Mouse (Mus musculus) liver, embryonic 11.5 days (tissue): ENCODE measurements around the gene Guca2a. TPM values are rescaled to one million over a fixed set of nuclear protein-coding genes. Genes with fewer than 3 reads are reported as not detected.
A peak's percentile ranks its signal among the peaks of the same experiment; 100 is the strongest.
"Not testable (repeated sequence)": the region's sequence is repeated elsewhere in the genome, so short reads cannot be mapped to it uniquely, and the experiment has no call there.

Experiments
- ATAC-seq: fragments of 200-750 bp; cut with Nextera tagmentation; replicated peaks from 2 replicates; pipeline ENCODE4 v1.8.0; 2017; ENCODE audit warnings: moderate number of reproducible peaks, mild to moderate bottlenecking, moderate TSS enrichment, moderate library complexity; ENCODE audit not compliant: low FRiP score
- DNase-seq: peaks from one replicate; pipeline ENCODE4 v3.0.0-alpha.2; 2017; ENCODE audit warnings: low spot score
- H3K27ac ChIP-seq: fragments of 300-500 bp; sonication (generic); 2 replicates; pipeline ENCODE4 v1.5.1; 2014; ENCODE audit warnings: mild to moderate bottlenecking, low read depth, low read length, control low read depth
- H3K27me3 ChIP-seq: fragments of 300-500 bp; sonication (generic); replicated peaks from 2 replicates; pipeline ENCODE4 v1.6.1; 2014; ENCODE audit warnings: low read length, mixed read lengths; ENCODE audit not compliant: control insufficient read depth, insufficient read depth
- H3K36me3 ChIP-seq: fragments of 300-500 bp; sonication (generic); 2 replicates; pipeline ENCODE4 v1.6.1; 2014; ENCODE audit warnings: mild to moderate bottlenecking, low read length, moderate library complexity, mixed read lengths; ENCODE audit not compliant: control insufficient read depth, insufficient read depth
- H3K4me1 ChIP-seq: fragments of 300-500 bp; sonication (generic); replicated peaks from 2 replicates; pipeline ENCODE4 v1.6.1; 2014; ENCODE audit warnings: low read length, mixed read lengths; ENCODE audit not compliant: control insufficient read depth, insufficient read depth
- H3K4me2 ChIP-seq: fragments of 300-500 bp; sonication (generic); 2 replicates; pipeline ENCODE4 v1.6.1; 2014; ENCODE audit warnings: mild to moderate bottlenecking, control low read depth, moderate library complexity
- H3K4me3 ChIP-seq: fragments of 300-500 bp; sonication (generic); 2 replicates; pipeline ENCODE4 v1.5.1; 2014; ENCODE audit warnings: low read depth, low read length, control low read depth
- H3K9ac ChIP-seq: fragments of 300-500 bp; sonication (generic); 2 replicates; pipeline ENCODE4 v1.6.1; 2014; ENCODE audit warnings: low read depth, low read length, control low read depth
- H3K9me3 ChIP-seq: fragments of 300-500 bp; sonication (generic); 2 replicates; pipeline ENCODE4 v1.6.1; 2016; ENCODE audit warnings: low read length, inconsistent platforms, mixed read lengths; ENCODE audit not compliant: control insufficient read depth
- WGBS: fragments of 180-500 bp; shearing (Covaris S2); extraction: QIAGEN DNeasy Blood & Tissue Kit; methylation state at CpG from one replicate; pipeline ENCODE4 v1.1.7; 2014; 5-methylcytosine and 5-hydroxymethylcytosine counted together
- polyA plus RNA-seq: library from polyadenylated mRNA; unstranded; fragments of >200 nt; fragmentation: Nextera tagmentation; extraction: Ambion mirVana; gene quantifications from 2 replicates; pipeline ENCODE4 v1.2.1, GENCODE M21; 2014

Guca2a gene
- polyA plus RNA-seq, 1 experiment from 2014 or later = 0.62 TPM

DNA sequence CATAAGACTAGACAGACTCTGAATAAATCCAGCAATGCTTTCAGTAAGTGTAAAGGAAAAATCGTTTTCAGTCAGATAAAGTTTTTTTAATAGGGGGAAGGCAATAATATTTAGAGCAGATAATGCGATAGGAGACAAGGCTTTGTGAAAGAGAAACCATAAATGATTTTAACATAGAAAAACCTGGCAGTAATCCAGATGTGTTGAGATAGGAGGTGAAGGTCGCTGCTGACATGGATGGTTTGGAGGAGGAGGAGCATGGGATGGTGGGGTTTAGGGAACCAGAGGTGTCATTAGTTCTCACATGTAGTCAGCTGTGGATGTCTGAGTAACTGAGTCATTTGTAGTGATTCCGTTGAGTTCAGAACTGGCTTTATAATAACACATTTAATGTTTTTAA, 22.8 kb upstream of the Guca2a start:
- no peak for DNase-seq
- peaks cover under 1% of the 10 kb centered on the region; the same call in 1 of the 2 replicates for H3K36me3 ChIP-seq
- no peak overlapping the region for H3K4me3 ChIP-seq
- H3K4me1 ChIP-seq = no peaks in the 10 kb centered on the region
- H3K9me3 ChIP-seq = no peaks in the 10 kb centered on the region
- H3K4me2 ChIP-seq = no peak overlapping the region
- no peak overlapping the region for H3K27ac ChIP-seq
- H3K27me3 ChIP-seq = no peaks in the 10 kb centered on the region
- WGBS = 79% methylated on average over 4 of the region's 4 CpGs
- no peak for ATAC-seq
- no peak overlapping the region for H3K9ac ChIP-seq

DNA sequence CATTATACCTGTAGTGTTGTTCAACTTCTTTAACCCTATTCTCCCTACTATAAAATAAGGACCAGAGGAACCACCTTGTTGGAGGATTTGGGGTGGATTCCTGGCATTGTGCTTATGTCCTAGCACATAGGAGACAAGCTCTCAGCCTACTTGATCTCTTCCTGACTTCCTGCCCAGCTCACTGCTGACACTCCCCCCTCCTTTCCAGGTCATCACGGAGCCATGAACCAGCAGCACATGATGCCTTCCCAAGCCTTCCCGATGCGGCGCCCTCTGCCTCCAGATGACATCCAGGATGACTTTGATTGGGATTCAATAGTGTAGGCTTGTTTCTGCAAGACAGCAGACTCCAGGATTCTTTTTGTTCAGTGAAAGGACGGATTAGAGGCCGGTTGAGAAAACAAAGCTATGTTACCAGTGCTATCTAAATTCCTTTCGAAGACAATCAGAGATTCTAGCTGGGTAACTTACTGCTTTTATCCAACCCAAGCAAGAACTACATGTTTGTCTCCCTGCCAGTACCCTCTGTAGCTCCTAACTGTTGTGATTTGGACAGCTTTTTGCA, 11.3 kb upstream of the Guca2a start:
- H3K27ac ChIP-seq = no peak overlapping the region
- ATAC-seq = no peak
- no peaks in the 10 kb centered on the region for H3K27me3 ChIP-seq
- peaks cover under 1% of the 10 kb centered on the region for H3K4me1 ChIP-seq
- H3K4me3 ChIP-seq = no peak overlapping the region
- WGBS = 85% methylated on average over 7 of the region's 7 CpGs
- no peak for DNase-seq
- no peak overlapping the region for H3K4me2 ChIP-seq
- H3K36me3 ChIP-seq = 0 out of 2 replicates have a peak, but pooled peaks cover 7% of the 10 kb centered on the region
- no peak overlapping the region for H3K9ac ChIP-seq
- no peaks in the 10 kb centered on the region for H3K9me3 ChIP-seq

DNA sequence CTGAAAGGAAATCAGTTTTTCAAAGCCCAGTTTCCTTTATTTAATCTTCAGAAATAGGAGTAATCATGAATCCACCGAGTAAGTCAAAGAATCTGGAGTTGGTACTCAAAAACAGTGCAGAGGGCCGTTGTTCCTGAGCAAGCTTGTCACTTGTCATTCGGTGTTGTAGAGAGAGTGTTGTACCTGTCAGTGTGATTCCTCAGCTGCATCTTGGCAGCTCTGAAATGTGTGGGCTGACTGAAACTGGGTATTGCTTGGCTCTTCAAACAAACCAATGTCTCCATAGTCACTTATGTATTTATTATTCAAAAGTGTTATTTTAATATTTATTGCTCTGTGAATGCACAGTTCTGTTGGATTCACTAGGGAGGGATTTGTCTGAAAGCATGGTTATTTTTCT, 10.6 kb upstream of the Guca2a start:
- peaks cover 8% of the 10 kb centered on the region for H3K4me1 ChIP-seq
- H3K27ac ChIP-seq = no peak overlapping the region
- H3K27me3 ChIP-seq = no peaks in the 10 kb centered on the region
- no peaks in the 10 kb centered on the region for H3K9me3 ChIP-seq
- no peak overlapping the region for H3K4me2 ChIP-seq
- no peak overlapping the region for H3K9ac ChIP-seq
- DNase-seq (no peak), ATAC-seq (no peak)
- 91% methylated on average over 3 of the region's 3 CpGs for whole genome bisulfite sequencing
- H3K36me3 ChIP-seq = 0 out of 2 replicates have a peak, but pooled peaks cover 7% of the 10 kb centered on the region
- H3K4me3 ChIP-seq = no peak overlapping the region

DNA sequence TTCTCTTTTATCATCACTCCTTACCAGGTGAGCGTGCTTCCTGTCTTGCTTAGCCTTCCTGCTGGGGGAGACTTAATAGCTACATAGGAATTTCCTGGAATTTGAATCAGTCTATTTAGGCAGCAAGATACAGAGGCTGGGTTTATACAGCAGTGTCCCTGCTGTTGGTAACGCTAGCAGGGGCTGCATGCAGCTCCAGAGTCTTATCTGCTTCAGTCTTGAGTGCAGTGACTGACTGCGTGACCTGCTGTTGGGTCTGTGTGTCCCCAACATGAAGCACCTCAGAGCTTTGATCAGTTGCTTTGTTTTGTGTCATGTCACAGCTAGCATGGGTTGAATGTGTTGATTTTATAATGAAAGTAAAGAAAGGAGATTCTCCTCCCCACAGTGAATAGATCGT, 10.2 kb upstream of the Guca2a start:
- no peaks in the 10 kb centered on the region for H3K27me3 ChIP-seq
- H3K36me3 ChIP-seq = 0 out of 2 replicates have a peak, but pooled peaks cover 7% of the 10 kb centered on the region
- 82% methylated on average over 4 of the region's 4 CpGs for WGBS
- H3K9me3 ChIP-seq = no peaks in the 10 kb centered on the region
- ATAC-seq (no peak), DNase-seq (no peak)
- no peak overlapping the region for H3K4me3 ChIP-seq
- H3K27ac ChIP-seq = no peak overlapping the region
- H3K9ac ChIP-seq = no peak overlapping the region
- peaks cover 8% of the 10 kb centered on the region for H3K4me1 ChIP-seq
- H3K4me2 ChIP-seq = no peak overlapping the region

DNA sequence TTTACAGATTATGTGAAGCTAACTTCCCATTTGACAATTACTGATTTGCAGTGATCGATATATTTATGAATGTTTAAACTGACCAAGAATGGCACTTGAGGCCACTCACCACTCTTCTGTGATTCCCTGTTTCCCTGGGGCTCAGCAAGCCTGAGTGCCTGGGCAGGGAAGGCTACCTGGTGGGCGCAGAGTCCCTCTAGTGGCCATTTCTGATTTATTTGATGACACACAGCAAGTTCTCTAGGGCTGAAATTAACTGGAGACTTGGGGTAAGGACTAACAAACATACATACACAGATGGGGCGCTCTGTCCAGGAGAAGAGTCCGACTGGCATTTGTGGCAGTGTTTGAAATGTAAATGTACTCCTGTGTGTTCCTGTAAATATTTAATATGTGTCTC, 9.1 kb upstream of the Guca2a start:
- not testable (repeated sequence) for H3K36me3 ChIP-seq, H3K27ac ChIP-seq, H3K9me3 ChIP-seq, H3K9ac ChIP-seq, ATAC-seq, H3K27me3 ChIP-seq, H3K4me1 ChIP-seq, H3K4me2 ChIP-seq, DNase-seq, H3K4me3 ChIP-seq
- 81% methylated on average over 4 of the region's 4 CpGs for WGBS

DNA sequence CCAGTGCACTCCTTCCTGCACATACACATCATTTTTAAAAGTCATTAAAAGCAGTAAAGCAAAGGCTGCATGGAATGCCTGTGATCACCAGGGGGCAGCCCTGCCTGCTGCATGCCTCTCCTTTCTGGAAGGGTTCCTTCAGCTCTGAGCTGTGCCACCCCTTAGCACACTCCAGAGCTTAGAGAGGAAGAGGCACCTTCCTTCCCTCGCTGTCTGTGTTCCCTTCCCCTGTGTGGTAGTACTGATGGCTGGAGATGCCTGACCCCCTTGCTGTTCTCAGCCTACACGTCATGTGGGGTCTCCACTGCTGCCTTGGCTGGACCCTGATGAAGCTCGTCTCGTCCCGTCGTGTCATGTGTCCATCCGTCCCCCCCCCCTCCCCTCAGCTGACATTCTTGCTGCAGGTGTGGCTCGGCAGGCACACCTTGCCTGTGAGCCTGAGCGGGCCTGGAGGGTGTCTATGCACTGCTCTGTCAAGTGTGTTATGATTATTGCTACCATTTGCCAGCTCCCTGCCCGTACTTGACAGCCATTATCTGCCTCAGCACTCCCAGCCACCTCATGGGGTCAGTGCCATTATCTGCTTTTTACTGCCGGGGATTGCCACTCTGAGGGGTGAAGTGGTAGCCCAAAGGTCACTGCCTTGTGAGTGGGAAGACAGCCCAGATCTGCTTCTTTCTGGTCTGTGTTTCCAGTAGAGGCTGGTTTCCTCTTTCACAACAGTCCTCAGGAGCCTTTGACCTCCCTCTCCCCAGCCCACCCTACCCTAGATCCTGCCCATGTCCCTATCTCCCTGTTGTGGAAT, 6.2 kb upstream of the Guca2a start:
- Histone ChIP-seq H3K27ac (no peak overlapping the region; the same call in 1 of the 2 replicates), H3K4me1 (peaks cover 8% of the 10 kb centered on the region), H3K9ac (no peak overlapping the region)

DNA sequence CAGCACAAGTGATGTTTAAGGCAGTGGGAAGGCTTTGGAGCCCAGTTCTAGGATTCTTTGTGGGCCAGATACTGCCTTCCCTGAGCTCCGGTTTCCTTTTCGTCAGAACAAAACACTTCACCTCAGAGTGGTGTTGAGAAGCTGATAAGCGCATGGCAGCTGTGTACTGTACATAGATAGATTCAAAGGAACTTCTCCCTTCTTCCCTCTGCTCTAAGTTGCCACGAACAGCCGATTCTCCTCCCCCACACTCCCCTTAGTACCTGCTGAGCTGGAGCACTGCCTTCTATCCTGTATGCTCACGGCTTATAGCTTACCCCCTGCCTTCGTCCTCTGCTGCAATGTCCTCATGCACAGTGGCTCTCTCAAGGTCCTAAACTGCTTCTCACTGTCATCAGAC, 4.8 kb upstream of the Guca2a start:
- no peaks in the 10 kb centered on the region for H3K9me3 ChIP-seq
- H3K4me2 ChIP-seq = no peak overlapping the region

More for the DNA sequence above, 6.2 kb upstream of the Guca2a start:
- Histone ChIP-seq H3K36me3 (0 out of 2 replicates have a peak, but pooled peaks cover 3% of the 10 kb centered on the region), H3K27me3 (no peaks in the 10 kb centered on the region), H3K9me3 (no peaks in the 10 kb centered on the region), H3K4me3 (no peak overlapping the region), H3K4me2 (no peak overlapping the region)
- ATAC-seq (peak; percentile 65), DNase-seq (no peak)
- WGBS = 48% methylated on average over 11 of the region's 11 CpGs

DNA sequence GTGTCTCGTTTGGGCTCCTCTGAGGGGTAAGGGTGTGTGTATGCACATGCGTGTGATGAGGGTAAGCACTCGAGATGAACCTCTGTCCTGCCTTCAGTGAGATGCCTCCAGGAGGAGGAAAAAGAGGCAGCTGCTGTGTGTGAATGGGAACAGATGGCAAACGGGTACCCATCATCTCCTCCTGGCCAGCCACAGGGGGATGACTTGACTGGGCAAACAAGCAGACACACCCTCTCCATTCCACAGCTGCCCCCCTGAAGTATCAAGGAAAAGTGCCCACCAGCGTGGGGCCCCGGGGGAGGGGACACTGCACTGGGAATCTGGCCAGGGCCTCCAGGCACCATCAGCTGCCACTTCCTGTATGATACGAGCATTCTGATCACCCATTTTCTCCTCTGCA, 4.2 kb upstream of the Guca2a start:
- ATAC-seq (no peak), DNase-seq (no peak)
- Histone ChIP-seq H3K9me3 (no peaks in the 10 kb centered on the region), H3K36me3 (0 out of 2 replicates have a peak, but pooled peaks cover 3% of the 10 kb centered on the region), H3K27me3 (no peaks in the 10 kb centered on the region), H3K9ac (no peak overlapping the region), H3K4me2 (no peak overlapping the region), H3K27ac (no peak overlapping the region), H3K4me3 (no peak overlapping the region), H3K4me1 (peaks cover 12% of the 10 kb centered on the region)
- 67% methylated on average over 7 of the region's 7 CpGs for WGBS

More for the DNA sequence above, 4.8 kb upstream of the Guca2a start:
- H3K36me3 ChIP-seq = 0 out of 2 replicates have a peak, but pooled peaks cover 3% of the 10 kb centered on the region
- ATAC-seq (no peak), DNase-seq (no peak)
- WGBS = 47% methylated on average over 7 of the region's 7 CpGs
- peaks cover 12% of the 10 kb centered on the region for H3K4me1 ChIP-seq
- no peak overlapping the region for H3K27ac ChIP-seq
- H3K27me3 ChIP-seq = no peaks in the 10 kb centered on the region
- no peak overlapping the region for H3K4me3 ChIP-seq
- no peak overlapping the region for H3K9ac ChIP-seq
